Mouse (Mus musculus) NIH3T3 (cell line): Measurements from ENCODE around the gene Tm4sf4.

ENCODE experiments used
- DNase-seq: peaks from one replicate; pipeline ENCODE4 v3.0.0-alpha.2; 2012; ENCODE audit warnings: low read depth

Tm4sf4 gene

GRCm38 (mm10) chr3:57425089-57425730 is at the start of gene Tm4sf4:
Gene Tm4sf4, plus strand, starts transcription at chr3:57425314.
- no peak for DNase-seq

DNA sequence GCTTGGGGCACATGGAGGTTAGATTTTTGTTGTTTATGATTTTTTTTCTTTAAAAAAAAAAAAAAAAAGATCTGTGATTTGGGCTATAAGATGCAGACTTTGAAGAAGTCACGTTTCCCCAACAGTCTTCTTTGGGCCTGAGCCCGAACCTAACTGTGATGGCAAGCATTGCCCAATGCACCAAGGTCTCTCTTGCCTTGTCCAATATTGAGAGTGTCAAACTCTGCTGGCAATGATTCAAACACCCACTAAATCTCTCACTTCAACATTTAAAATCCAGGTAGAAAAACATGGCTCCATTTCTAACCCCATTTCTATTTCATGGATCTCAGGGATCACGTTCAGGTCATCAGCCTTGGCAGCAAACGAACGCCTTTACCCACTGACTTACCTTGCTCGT is 38.7 kb upstream of the Tm4sf4 start:
- DNase-seq, result no peak

DNA sequence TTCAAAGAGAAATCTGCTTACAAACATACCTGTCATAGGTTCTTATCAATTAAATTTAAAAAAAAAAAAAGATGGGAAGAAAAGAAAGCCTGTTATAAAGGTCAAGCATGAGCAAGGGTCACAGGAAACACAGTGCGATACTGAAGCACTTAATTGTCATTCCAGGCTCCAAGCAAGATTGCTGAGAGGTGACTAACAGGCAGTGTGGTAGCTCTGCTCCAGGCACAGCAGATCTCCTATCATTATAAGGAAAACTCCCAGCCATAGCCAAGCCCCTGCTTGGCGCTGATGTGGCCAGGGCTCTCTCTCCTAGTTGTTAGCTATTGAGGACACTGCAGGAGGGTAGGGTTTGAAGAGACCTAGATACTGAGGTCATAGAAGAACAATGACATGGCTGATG is 38.2 kb upstream of the Tm4sf4 start:
- DNase-seq, result no peak

DNA sequence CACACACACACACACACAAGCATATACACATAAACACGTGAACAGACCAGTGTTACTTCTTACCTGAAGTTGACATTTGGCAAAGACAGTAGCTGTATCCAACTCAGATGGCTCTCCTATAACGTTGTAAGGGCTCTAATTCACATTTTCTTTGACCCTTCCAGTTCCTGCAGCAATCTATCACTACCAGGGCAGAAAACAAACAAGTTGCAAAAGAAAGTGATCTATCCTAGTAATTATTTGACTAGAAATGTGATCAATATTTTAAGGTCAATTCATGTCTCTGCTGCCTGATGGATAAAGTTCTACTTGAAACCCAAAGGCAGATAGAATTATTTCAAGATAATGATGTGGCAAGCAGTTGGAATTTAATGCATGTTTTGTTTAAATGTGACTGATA is 37.5 kb upstream of the Tm4sf4 start:
- no peak for DNase-seq

- peak; percentile 71 for DNase-seq
These were observed 13.6 kb upstream of the Tm4sf4 start for GRCm38 (mm10) chr3:57411535-57411934.

GRCm38 (mm10) chr3:57420233-57420632 is 4.9 kb upstream of the Tm4sf4 start:
- DNase-seq, result no peak

- DNase-seq, result no peak
These were observed 4.5 kb upstream of the Tm4sf4 start for GRCm38 (mm10) chr3:57420660-57421059.

DNA sequence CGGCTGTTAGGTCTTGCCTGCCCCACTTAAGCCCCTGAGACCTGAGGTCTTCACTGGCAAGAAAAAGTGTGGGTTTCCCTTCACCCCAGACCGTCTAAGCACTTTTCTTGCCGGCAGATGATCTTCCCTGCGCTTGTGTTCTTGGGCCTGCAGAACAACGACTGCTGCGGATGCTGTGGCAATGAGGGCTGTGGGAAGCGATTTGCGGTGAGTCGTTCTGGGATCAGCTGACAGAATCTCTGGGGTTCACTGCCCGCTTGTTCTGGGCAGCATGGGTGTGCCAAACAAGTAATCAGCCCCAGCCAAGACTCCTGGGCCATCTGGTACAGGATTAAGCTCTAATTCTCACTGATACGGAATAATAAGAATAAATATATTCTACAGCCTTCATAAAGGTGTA is 1.2 kb downstream of the Tm4sf4 start:
- DNase-seq, result peak; percentile 31

DNA sequence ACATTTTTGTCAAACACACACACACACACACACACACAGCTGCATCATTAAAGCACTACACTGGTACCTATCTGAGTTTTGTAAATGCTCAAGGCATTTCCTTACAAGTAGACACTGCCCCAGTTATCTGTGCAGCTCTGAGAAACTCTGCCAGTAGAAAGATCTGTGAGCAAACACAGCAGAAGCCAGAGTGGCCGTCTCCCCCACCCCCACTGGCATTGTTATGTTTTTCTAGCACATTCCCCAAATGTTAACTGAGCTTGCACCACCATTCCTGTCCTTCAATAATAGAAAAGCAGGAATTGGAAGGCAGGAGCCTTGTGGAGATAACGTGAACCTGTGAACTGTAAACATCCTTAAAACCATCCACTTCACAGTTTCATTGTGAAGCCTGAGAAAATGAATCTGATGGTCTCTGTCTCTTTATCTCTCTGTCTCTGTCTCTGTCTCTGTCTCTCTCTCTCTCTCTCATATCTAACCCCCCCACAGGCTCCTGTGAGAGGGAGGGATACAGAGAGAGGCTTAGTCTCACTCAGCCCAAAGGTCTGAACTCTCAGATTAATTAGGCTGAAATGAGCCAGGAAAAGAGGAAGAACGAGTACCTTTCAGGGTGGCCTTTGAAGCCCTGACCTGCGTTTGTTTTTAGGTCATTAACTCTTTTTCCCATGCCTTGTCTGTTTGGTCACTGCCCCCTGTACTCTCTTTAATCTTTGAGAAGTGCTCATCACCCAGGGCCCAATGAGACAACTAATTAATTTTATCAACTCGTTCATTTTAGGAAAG is 3.8 kb downstream of the Tm4sf4 start:
- DNase-seq, result peak; percentile 65

- DNase-seq, result peak; percentile 60
These were observed 4.4 kb downstream of the Tm4sf4 start for GRCm38 (mm10) chr3:57429486-57429885.

- DNase-seq, result no peak
These were observed 6.6 kb downstream of the Tm4sf4 start for GRCm38 (mm10) chr3:57431706-57432105.

- no peak for DNase-seq
These were observed 10.2 kb downstream of the Tm4sf4 start for GRCm38 (mm10) chr3:57435364-57435763.

DNA sequence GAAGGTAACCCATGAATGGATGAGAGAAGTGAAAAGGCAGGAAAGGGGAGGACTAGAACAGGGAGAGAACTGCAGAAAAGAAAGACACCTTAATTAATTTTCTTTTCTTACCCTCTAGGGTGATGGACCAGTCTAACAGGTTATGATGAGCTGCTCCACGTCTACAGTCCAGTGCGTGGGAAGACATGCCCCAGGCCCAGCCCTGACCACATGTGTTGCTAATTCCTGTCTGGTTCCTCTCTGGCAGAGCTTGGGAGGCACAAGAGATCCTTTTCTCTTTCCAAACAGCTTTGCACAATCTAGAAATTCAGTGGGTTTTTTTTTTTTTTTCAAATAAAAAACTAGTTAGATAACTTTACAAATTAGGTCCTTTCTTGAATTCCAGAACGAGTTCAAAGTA is 15.8 kb downstream of the Tm4sf4 start:
- no peak for DNase-seq

- DNase-seq, result peak; percentile 89
These were observed 20.6 kb downstream of the Tm4sf4 start for GRCm38 (mm10) chr3:57445706-57446105.

- DNase-seq, result peak; percentile 56
These were observed 22.8 kb downstream of the Tm4sf4 start for GRCm38 (mm10) chr3:57447889-57448288.

- DNase-seq, result peak; percentile 92
These were observed 23.3 kb downstream of the Tm4sf4 start for GRCm38 (mm10) chr3:57448445-57448844.

- no peak for DNase-seq
These were observed 33.5 kb downstream of the Tm4sf4 start for GRCm38 (mm10) chr3:57458652-57459051.

DNA sequence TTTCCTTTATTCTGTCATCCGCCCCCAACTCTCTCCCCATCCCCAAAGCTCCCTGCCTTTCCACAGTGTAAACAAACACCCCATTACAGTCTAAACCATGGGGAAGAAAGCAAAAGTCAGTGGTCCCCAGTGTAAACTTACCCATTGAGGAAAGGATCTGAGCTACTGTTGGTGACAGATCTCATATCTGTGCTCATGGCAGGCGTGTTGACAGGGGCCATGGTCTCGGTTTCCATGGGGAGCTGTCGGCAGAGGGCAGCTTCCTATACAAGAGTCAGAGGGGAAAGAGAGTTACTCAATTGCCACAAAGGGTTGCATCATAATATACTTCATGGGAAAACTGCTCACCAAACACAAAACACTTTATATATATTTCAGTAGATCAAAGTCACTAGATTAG is 38.2 kb downstream of the Tm4sf4 start:
- DNase-seq, result no peak

DNA sequence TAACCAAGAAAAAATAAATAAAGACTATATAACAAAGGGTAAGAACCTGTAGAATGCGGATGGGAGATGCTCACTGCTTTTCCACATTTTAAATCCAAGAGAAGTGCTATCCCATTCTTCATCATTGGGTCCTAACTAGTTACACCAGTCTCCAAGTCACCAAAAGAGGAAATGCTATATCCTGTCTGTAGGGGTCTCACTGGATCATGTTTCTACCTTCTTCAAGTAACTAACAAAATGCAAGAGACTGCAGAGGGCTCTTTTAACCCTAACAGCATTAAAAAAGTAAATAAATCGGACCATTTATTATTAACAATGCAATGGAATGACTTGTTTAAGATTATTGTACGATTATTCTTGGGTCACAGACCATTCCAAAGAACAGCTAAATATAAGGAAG is 41.2 kb downstream of the Tm4sf4 start:
- DNase-seq, result peak; percentile 76

- DNase-seq, result no peak
These were observed 44.2 kb downstream of the Tm4sf4 start for GRCm38 (mm10) chr3:57469325-57469724.

GRCm38 (mm10) chr3:57470326-57470725 is 45.2 kb downstream of the Tm4sf4 start:
- peak; percentile 81 for DNase-seq

- DNase-seq, result peak; percentile 51
These were observed 46.0 kb downstream of the Tm4sf4 start for GRCm38 (mm10) chr3:57470981-57471601.

DNA sequence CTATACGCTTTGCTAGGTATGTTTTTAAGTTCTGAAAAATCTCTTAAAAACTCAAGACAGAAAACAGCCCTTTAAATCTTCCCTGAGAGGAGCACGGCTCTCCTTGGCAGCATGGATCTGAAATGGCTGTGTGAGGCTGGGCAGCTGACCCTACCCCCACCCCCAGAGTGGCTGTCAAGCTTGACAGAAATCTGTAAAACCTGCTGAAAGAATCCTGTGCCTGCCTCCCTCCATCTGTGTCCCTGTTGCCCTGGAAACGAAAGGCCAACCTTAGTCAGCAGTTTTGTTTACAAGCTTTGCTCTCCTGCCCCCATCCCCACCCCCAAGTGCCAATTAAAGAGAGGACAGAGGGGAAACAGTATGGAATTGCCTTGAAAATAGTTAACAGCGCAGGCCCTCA is 47.3 kb downstream of the Tm4sf4 start:
- DNase-seq, result peak; percentile 48
